Mouse (Mus musculus) adrenal gland, adult (tissue): ENCODE results near the gene Olfr462.
A peak's percentile ranks its signal among the peaks of the same experiment; 100 is the strongest.

Source experiments
- DNase-seq, 2 experiments: peaks; one replicate each; pipeline ENCODE4 v3.0.0; 2022 to 2023; ENCODE audit warnings: low spot score in 1 of 2; ENCODE audit not compliant: inconsistent age in 2 of 2

Gene Olfr462

GRCm38 (mm10) chr11:87852690-87853596 lies 39.1 kb downstream of the Olfr462 start, which contains the start of gene Mks1:
Gene Mks1, plus strand, starts transcription at chr11:87853215.
- DNase-seq, result peak; percentile 91 to 97

GRCm38 (mm10) chr11:87847884-87848283 lies 44.2 kb downstream of the Olfr462 start:
- no peak for DNase-seq

GRCm38 (mm10) chr11:87846968-87847600 lies 45.0 kb downstream of the Olfr462 start:
- no peak for DNase-seq

- DNase-seq, result no peak
Observed at GRCm38 (mm10) chr11:87841436-87841835, 50.6 kb downstream of the Olfr462 start.

GRCm38 (mm10) chr11:87840676-87841075 lies 51.4 kb downstream of the Olfr462 start:
- no peak for DNase-seq
